Mouse (Mus musculus): ENCODE data around the gene Ccdc27.

The Ccdc27 gene

DNA sequence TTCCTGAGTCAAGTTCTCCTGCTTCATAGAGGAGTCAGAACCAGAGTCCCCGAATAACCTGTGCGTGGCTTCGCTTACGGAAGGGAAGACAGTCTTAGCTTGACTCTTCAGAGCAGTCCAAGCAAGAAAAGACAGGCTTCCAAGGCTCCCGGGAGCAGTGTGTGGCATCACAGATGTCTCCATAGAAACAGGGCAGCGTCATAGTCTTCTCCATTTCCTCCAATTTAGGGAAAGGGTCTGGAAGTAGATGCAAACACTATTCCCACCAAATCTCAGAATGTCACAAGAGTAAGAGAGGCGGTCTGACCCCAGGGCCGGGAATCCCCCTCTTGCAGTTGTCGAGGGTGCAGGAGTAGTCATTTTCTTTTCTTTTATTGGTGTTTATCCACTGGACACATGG, at the start of gene Ccdc27:
Gene Ccdc27, minus strand, starts transcription at position 101 of the 400 bp plus-strand sequence.
- no peak for DNase-seq (ENCODE audit: low spot score)

DNA sequence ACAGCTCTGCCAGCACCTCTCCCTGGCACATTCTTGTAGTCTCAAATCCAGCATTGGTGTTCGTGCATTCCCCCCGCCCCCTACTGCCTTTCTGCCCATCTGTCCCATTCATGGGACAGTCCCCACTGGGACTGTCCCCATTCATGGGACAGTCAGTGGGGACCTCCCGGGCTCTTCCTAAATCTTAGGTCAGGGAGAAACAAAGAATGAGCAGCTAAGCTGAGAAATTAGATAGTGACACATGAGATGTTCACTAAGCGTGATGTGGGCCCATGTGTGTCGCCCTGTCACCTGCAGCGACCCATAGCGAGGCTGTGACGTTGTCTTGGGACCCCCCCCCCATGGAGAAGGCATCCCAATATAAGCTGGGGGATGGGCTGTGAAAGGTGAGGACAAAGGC, 48.9 kb upstream of the Ccdc27 start:
- DNase-seq (ENCODE audit: low spot score), result no peak

GRCm38 (mm10) chr4:154089205-154089604, 46.7 kb upstream of the Ccdc27 start:
- no peak for DNase-seq (ENCODE audit: low spot score)

- DNase-seq (ENCODE audit: low spot score), result no peak
Observed at GRCm38 (mm10) chr4:154086436-154086835, 44.0 kb upstream of the Ccdc27 start.

GRCm38 (mm10) chr4:154085856-154086255, 43.4 kb upstream of the Ccdc27 start:
- DNase-seq (ENCODE audit: low spot score), result no peak

GRCm38 (mm10) chr4:154081974-154082373, 39.5 kb upstream of the Ccdc27 start:
- no peak for DNase-seq (ENCODE audit: low spot score)

DNA sequence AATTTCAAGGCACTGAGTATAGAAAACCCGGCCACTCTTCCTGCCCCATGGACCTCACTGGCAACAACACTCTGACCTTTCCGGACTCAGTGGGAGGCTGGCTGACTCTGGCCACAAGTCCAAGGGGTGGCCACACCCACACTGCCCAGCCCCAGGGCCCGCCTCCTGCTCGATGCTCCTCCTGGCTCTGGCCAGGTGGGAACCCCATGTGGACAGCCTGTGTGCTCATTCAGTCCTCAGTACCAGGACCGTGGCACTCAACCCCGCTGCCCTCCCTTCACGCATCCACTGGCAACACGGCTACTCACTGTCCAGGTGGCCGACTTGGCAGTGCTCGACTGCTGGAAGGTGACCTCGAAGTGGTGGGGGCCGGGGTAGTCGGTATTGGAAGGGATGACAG, 38.5 kb upstream of the Ccdc27 start:
- DNase-seq (ENCODE audit: low spot score), result peak; percentile 24

DNA sequence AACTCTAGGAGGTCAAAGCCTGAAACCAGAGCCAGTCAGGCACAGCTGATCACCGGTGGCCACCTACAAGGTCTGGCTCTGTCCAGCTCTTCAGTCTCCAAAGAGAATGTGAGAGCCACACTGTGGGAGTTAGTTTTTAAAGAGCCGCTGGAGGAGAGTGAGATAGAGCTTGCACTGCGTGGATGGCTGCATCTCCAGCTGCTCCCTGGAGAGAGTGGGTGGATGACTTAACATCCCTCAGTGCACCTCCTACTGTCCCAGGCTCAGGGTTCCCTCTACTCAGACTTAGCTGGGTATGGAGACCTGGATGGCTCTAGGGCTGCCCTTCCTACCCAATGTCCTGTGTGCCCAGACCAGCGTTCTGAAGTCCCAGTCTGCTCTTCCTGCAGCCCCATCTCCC, 37.7 kb upstream of the Ccdc27 start:
- no peak for DNase-seq (ENCODE audit: low spot score)

- DNase-seq (ENCODE audit: low spot score), result no peak
Observed at GRCm38 (mm10) chr4:154071941-154072340, 29.5 kb upstream of the Ccdc27 start.

DNA sequence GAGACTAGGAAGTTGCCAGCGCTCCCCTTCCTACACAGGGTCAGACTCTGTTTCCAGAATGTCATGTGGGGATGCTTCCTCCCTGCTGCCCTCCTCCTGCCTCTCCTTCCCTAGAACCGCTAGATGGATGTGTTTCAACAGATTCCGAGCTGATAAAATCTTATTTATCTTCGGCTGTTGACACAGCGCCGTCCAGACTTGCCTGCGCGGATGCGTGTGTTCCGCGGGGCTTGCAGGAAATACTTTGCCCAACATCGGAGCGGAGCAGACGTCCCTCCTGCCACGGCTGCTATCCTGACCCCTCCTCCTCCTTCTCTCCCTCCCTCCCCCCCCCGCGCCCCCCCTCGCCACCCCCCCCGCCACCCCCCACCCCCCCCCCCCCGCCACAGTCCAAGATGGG, 29.0 kb upstream of the Ccdc27 start:
- DNase-seq (ENCODE audit: low spot score), result peak; percentile 18

GRCm38 (mm10) chr4:154070896-154071295, 28.4 kb upstream of the Ccdc27 start:
- peak; percentile 69 for DNase-seq (ENCODE audit: low spot score)

DNA sequence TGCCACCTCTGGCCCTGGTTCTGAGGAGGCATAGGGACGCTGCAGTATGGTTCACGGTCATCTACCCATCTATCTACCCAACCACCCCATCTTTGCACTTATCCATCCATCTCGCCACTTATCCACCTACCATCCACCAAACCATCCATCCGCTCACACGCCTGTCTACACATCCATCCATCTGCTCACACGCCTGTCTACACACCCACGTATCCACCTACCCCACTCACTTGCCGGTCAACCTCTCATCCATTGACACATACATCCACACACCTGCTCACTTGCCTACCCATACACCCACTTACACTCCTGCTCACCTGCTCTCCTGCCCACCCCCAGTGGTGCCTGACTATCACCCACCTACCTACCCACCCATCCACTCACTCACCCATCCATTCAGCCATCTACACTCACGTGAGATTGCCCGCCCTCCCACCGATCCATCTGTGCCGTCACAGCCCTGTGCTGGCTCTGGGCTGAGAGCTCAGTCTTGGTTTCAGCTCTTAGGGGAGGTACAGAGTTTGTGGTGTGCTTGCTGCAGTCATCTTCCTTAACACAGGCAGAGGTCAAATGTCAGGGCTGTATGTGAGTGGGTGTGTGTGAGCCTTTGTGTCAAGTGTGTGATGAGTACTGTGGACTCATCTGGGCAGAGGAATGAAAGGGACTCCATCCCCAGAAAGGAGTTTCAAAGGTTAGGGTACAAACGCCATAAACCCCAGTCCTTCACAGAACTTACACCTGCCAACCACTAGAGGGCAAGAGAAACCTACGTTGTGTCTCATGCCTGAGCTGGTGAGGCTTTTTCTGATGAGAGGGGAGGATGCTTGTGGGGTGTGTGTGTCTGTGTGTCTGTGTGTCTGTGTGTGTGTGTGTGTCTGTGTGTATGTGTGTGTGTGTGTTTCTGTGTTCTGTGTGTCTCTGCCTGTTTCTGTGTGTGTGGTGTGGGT, 22.6 kb upstream of the Ccdc27 start:
- DNase-seq (ENCODE audit: low spot score), result peak; percentile 63

- DNase-seq (ENCODE audit: low spot score), result no peak
Observed at GRCm38 (mm10) chr4:154057696-154058095, 15.2 kb upstream of the Ccdc27 start.

DNA sequence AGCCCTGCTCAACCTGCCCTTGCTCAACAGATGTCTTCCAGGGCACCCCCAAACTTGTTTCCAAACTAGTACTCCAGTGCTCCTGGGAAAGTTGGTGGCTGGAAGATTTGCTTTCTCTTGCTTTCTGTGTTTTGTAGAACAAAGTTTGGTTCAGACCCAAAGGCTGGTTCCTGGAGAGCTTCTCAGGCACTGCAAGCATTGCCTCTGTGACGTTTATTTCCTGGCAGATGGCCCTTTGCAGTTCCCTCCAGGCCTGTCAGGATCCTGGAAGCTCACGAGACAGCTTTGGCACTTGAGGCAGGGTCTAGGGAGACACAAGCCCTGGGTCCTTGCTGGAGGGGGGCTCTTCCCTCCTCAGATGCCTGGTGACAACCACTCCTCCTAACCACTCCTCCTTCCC, 14.2 kb upstream of the Ccdc27 start:
- DNase-seq (ENCODE audit: low spot score), result no peak

- no peak for DNase-seq (ENCODE audit: low spot score)
Observed at GRCm38 (mm10) chr4:154056046-154056445, 13.6 kb upstream of the Ccdc27 start.

DNA sequence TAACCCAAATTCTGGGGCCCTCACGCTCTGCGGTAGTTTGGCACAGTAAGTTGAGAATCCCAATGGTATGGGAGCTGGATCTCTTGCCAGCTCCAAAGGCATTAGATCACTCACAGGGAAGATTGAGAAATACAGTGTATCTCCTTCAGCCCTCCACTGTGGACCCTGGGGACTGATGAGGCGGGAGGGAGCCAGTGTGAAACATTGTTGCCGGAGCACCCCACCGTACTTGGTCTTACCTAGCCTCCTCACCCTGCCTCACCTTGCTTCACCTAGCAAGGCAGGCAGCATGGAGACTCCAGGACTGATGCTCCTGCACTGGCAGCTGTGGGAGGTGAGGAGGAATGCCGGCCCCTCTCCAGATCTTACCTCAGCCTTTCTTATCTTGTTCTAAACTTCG, 13.0 kb upstream of the Ccdc27 start:
- DNase-seq (ENCODE audit: low spot score), result no peak

DNA sequence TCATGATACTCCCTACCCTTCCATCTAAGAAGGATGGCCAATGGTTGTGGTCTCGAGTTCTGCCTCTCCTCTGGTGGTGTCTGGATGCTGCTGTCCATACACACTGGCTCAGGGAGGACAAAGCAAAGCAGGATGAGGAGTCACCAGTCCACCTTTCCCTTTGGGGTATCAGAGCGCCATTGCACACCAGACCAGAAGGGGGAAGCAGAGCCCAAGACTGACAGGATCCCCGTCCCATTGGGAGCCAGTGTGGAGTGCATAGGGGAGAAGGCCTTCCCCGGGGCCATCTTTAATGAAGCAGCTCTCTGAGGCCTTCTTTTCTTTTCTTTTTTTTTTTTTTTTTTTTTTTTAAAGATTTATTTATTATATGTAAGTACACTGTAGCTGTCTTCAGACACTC, 10.6 kb upstream of the Ccdc27 start:
- DNase-seq (ENCODE audit: low spot score), result no peak

GRCm38 (mm10) chr4:154051401-154051800, 8.9 kb upstream of the Ccdc27 start:
- DNase-seq (ENCODE audit: low spot score), result no peak

DNA sequence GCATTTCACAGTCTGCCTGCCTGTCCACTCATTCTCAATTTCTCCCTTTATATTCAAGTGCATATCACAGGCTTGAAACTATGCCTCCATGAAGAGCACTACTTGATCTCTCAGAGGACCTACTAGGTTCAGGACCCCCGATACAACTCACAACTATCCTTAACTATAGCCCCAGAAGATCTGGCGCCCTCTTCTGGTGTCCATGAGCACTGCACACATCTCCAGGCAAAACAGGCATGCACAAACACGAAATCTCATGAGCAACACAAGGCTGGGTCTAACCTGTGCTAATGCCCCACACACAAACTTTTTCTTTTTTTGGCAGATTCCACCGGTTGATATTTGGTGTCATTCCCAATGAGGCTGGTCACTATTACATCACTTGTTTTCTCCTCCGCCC, 3.4 kb upstream of the Ccdc27 start:
- DNase-seq (ENCODE audit: low spot score), result no peak

- DNase-seq (ENCODE audit: low spot score), result no peak
Observed at GRCm38 (mm10) chr4:154037123-154037522, 5.4 kb downstream of the Ccdc27 start.

DNA sequence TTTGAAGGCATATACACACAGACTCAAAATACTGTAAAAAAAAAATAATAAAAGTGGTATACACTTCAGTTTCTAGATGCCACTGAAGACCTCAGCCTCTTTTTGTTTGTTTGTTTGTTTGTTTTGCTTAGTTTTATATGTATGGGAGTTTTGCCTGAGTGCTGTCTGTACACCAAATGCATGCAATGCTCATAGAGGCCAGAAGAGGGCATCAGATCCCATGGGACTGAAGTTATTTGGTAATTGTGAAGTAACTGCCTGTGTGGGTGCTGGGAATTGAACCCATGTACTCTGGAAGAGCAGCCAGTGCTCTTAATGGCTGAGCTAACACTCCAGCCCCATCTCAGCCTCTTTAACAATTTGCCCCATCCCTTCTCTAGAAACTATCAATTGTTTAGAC, 13.8 kb downstream of the Ccdc27 start:
- peak; percentile 46 for DNase-seq (ENCODE audit: low spot score)

DNA sequence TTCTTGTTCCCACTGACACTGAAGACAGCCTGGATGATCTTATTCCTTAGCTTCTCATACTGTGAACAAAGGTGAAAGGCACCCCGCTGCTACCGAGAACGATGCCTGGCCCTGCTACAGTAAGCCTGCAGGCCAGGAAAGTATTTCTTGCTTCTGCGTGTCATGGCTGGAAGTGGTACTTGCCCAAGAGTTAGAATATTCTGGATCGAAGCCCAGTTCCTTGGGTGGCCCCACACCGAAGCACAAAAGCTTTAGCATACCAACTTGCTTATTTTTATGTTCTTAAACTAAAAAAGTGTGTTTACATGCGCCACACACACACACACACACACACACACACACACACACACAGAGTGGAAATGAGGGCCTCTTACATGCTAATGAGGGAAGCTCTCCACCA, 14.4 kb downstream of the Ccdc27 start:
- no peak for DNase-seq (ENCODE audit: low spot score)

DNA sequence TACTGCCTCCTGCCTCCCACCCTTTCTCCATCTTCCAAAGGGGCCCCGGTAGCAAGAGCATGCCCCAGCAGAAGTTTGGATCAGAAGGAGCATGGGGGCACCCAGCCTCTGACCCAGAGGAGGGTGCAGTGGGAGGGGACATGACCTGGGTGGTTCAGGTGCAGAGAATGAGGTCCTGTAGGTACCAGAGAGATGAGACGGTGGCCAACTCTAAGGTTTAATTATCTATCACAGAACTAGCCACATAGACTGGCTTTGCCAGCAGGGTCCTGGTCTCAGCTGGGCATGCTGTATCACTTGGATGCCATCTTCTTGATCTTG, 16.1 kb downstream of the Ccdc27 start:
- no peak for DNase-seq (ENCODE audit: low spot score)

Data from embryo, embryonic 10 days (tissue).